Mouse (Mus musculus) cerebellum, adult 2 months (tissue): ENCODE results near the gene Rbm38. TPM values are rescaled to one million over a fixed set of nuclear protein-coding genes. Genes with fewer than 3 reads are reported as not detected.
A peak's percentile ranks its signal among the peaks of the same experiment; 100 is the strongest.

Source experiments
- DNase-seq, 2 experiments: peaks; one replicate each; pipeline ENCODE4 v3.0.0; 2021
- H3K27ac ChIP-seq: fragments of 200-500 bp; 2 replicates; pipeline ENCODE4 v1.5.1; 2012; ENCODE audit warnings: low read length, control low read depth, inconsistent platforms; ENCODE audit not compliant: insufficient read depth
- H3K27me3 ChIP-seq: fragments of 200-500 bp; 2 replicates; pipeline ENCODE4 v1.6.1; 2012; ENCODE audit warnings: inconsistent platforms, mild to moderate bottlenecking, low read length, moderate library complexity; ENCODE audit not compliant: control insufficient read depth, insufficient read depth
- H3K4me1 ChIP-seq: fragments of 200-500 bp; 2 replicates; pipeline ENCODE4 v1.6.1; 2011; ENCODE audit warnings: low read length; ENCODE audit not compliant: control insufficient read depth, insufficient read depth
- H3K4me3 ChIP-seq: fragments of 200-500 bp; replicated peaks from 2 replicates; pipeline ENCODE3; 2011; ENCODE audit warnings: mild to moderate bottlenecking, low read depth, low read length, control low read depth; ENCODE audit not compliant: insufficient read depth
- CTCF ChIP-seq: fragments of 200-500 bp; IDR thresholded peaks from 2 replicates; pipeline ENCODE4 v1.5.1; 2011; ENCODE audit warnings: low read depth, mild to moderate bottlenecking, control low read depth, low read length, moderate library complexity, borderline replicate concordance; ENCODE audit not compliant: insufficient read depth
- POLR2A ChIP-seq: fragments of 200-500 bp; IDR thresholded peaks from 2 replicates; pipeline ENCODE4 v1.6.1; 2011; ENCODE audit warnings: low read length, control low read depth, borderline replicate concordance; ENCODE audit not compliant: insufficient read depth
- WGBS: fragments of 180-500 bp; shearing (Covaris S2); methylation state at CpG from one replicate; pipeline ENCODE4 v1.1.7; 2018; 5-methylcytosine and 5-hydroxymethylcytosine counted together
- polyA plus RNA-seq: library from polyadenylated mRNA; depleted of rRNA; stranded (reverse); fragments of >200 nt; gene quantifications from 2 replicates; pipeline ENCODE4 v1.2.3, GENCODE M21; 2012

Rbm38 gene
- polyA plus RNA-seq, 1 experiment, result 9.0 TPM

- no peak overlapping the region for H3K4me3 ChIP-seq
- no peak for DNase-seq
- TF ChIP-seq CTCF (no peak), POLR2A (no peak)
- WGBS, result 72% methylated on average over 15 of the region's 15 CpGs
- no peaks in the 10 kb centered on the region for H3K27me3 ChIP-seq
- no peaks in the 10 kb centered on the region for H3K4me1 ChIP-seq
- H3K27ac ChIP-seq, result no peak overlapping the region
Measured at GRCm38 (mm10) chr2:173061443-173062351, 41.4 kb downstream of the Rbm38 start.

- no peaks in the 10 kb centered on the region for H3K4me1 ChIP-seq
- TF ChIP-seq POLR2A (no peak), CTCF (no peak)
- WGBS, result 55% methylated on average over 1 of the region's 1 CpGs
Measured at GRCm38 (mm10) chr2:173063219-173063618, 42.9 kb downstream of the Rbm38 start.

GRCm38 (mm10) chr2:173064864-173065263 is 44.6 kb downstream of the Rbm38 start:
- TF ChIP-seq CTCF, result no peak
- TF ChIP-seq POLR2A, result no peak
- Histone ChIP-seq H3K4me1 (no peaks in the 10 kb centered on the region), H3K4me3 (no peak overlapping the region), H3K27me3 (no peaks in the 10 kb centered on the region), H3K27ac (no peak overlapping the region)
- WGBS, result 91% methylated on average over 2 of the region's 2 CpGs
- no peak for DNase-seq

More at GRCm38 (mm10) chr2:173063219-173063618, 42.9 kb downstream of the Rbm38 start:
- no peaks in the 10 kb centered on the region for H3K27me3 ChIP-seq
- no peak overlapping the region for H3K4me3 ChIP-seq
- H3K27ac ChIP-seq, result no peak overlapping the region
- no peak for DNase-seq

- no peak for TF ChIP-seq CTCF
- no peak for TF ChIP-seq POLR2A
- Histone ChIP-seq H3K4me1 (no peaks in the 10 kb centered on the region), H3K27me3 (no peaks in the 10 kb centered on the region), H3K27ac (no peak overlapping the region), H3K4me3 (no peak overlapping the region)
- 89% methylated on average over 7 of the region's 7 CpGs for whole genome bisulfite sequencing
- no peak for DNase-seq
Measured at GRCm38 (mm10) chr2:173072948-173073347, 52.6 kb downstream of the Rbm38 start.

- Histone ChIP-seq H3K4me1 (no peaks in the 10 kb centered on the region), H3K4me3 (no peak overlapping the region), H3K27me3 (no peaks in the 10 kb centered on the region), H3K27ac (no peak overlapping the region)
- DNase-seq, result no peak
- 69% methylated on average over 5 of the region's 5 CpGs for WGBS
- TF ChIP-seq POLR2A (no peak), CTCF (no peak)
Measured at GRCm38 (mm10) chr2:173073666-173074065, 53.4 kb downstream of the Rbm38 start.

- 84% methylated on average over 9 of the region's 9 CpGs for WGBS
- no peak for DNase-seq
- Histone ChIP-seq H3K27ac (no peak overlapping the region), H3K4me3 (no peak overlapping the region), H3K27me3 (no peaks in the 10 kb centered on the region), H3K4me1 (no peaks in the 10 kb centered on the region)
- TF ChIP-seq POLR2A, result no peak
- TF ChIP-seq CTCF, result no peak
Measured at GRCm38 (mm10) chr2:173076921-173077320, 56.6 kb downstream of the Rbm38 start.

- H3K4me3 ChIP-seq, result no peak overlapping the region
- 51% methylated on average over 10 of the region's 10 CpGs for WGBS
- no peak for DNase-seq
- no peak for TF ChIP-seq CTCF
- TF ChIP-seq POLR2A, result no peak
- no peaks in the 10 kb centered on the region for H3K4me1 ChIP-seq
- H3K27me3 ChIP-seq, result no peaks in the 10 kb centered on the region
- no peak overlapping the region for H3K27ac ChIP-seq
Measured at GRCm38 (mm10) chr2:173079766-173080549, 59.7 kb downstream of the Rbm38 start.

- Histone ChIP-seq H3K4me3 (no peak overlapping the region), H3K4me1 (no peaks in the 10 kb centered on the region), H3K27ac (no peak overlapping the region), H3K27me3 (no peaks in the 10 kb centered on the region)
- TF ChIP-seq CTCF (peak; percentile 84), POLR2A (no peak)
- 29% methylated on average over 10 of the region's 10 CpGs for WGBS
- peak; percentile 59 to 64 for DNase-seq
Measured at GRCm38 (mm10) chr2:173080785-173081241, 60.5 kb downstream of the Rbm38 start.
